Mouse (Mus musculus) stomach, embryonic 15.5 days (tissue): ENCODE data around the gene Il9. TPM values are rescaled to one million over a fixed set of nuclear protein-coding genes. Genes with fewer than 3 reads are reported as not detected.

Source experiments
- ATAC-seq: fragments of 200-750 bp; cut with Nextera tagmentation; 2 replicates; pipeline ENCODE4 v1.8.0; 2017; ENCODE audit warnings: low read depth, moderate number of reproducible peaks, moderate TSS enrichment; ENCODE audit not compliant: insufficient read depth, low FRiP score
- H3K27ac ChIP-seq: fragments of 300-500 bp; sonication (generic); 2 replicates; pipeline ENCODE4 v1.5.1; 2015; ENCODE audit warnings: mild to moderate bottlenecking, inconsistent platforms
- H3K27me3 ChIP-seq: fragments of 300-500 bp; sonication (generic); replicated peaks from 2 replicates; pipeline ENCODE4 v1.6.1; 2015; ENCODE audit warnings: inconsistent platforms
- H3K36me3 ChIP-seq: fragments of 300-500 bp; sonication (generic); 2 replicates; pipeline ENCODE4 v1.6.1; 2015; ENCODE audit warnings: inconsistent platforms
- H3K4me1 ChIP-seq: fragments of 300-500 bp; sonication (generic); 2 replicates; pipeline ENCODE4 v1.6.1; 2015; ENCODE audit warnings: inconsistent platforms
- H3K4me2 ChIP-seq: fragments of 300-500 bp; sonication (generic); 2 replicates; pipeline ENCODE4 v1.6.1; 2015; ENCODE audit warnings: mild to moderate bottlenecking, inconsistent platforms
- H3K4me3 ChIP-seq: fragments of 300-500 bp; sonication (generic); replicated peaks from 2 replicates; pipeline ENCODE4 v1.5.1; 2015; ENCODE audit warnings: inconsistent platforms
- H3K9ac ChIP-seq: fragments of 300-500 bp; sonication (generic); 2 replicates; pipeline ENCODE4 v1.6.1; 2015; ENCODE audit warnings: inconsistent platforms
- H3K9me3 ChIP-seq: fragments of 300-500 bp; sonication (generic); 2 replicates; pipeline ENCODE4 v1.6.1; 2016; ENCODE audit warnings: inconsistent platforms
- WGBS: fragments of 180-500 bp; shearing (Covaris S2); methylation state at CpG from one replicate; pipeline ENCODE4 v1.1.7; 2015; 5-methylcytosine and 5-hydroxymethylcytosine counted together
- polyA plus RNA-seq: library from polyadenylated mRNA; unstranded; fragments of >200 nt; fragmentation: Nextera tagmentation; extraction: Ambion mirVana; gene quantifications from 2 replicates; pipeline ENCODE4 v1.2.1, GENCODE M21; 2015

Il9 gene
- polyA plus RNA-seq = not detected in 2 replicates

GRCm38 (mm10) chr13:56482146-56482545 lies at the start of gene Il9:
Il9 (minus strand) TSS chr13:56482246.
- H3K9ac ChIP-seq = no peak within 1 kb of the TSS
- no peaks in the 10 kb centered on the region for H3K9me3 ChIP-seq
- no peak within 1 kb of the TSS for H3K4me2 ChIP-seq
- WGBS = 80% methylated on average over 3 of the region's 3 CpGs
- no peaks in the 10 kb centered on the region for H3K4me1 ChIP-seq
- H3K27ac ChIP-seq = no peak within 1 kb of the TSS
- H3K4me3 ChIP-seq = no peak within 1 kb of the TSS
- ATAC-seq = no peak
- H3K36me3 ChIP-seq = no peaks in the 10 kb centered on the region
- H3K27me3 ChIP-seq = no peaks in the 10 kb centered on the region

- no peak for ATAC-seq
- H3K27ac ChIP-seq = no peak overlapping the region
- H3K27me3 ChIP-seq = no peaks in the 10 kb centered on the region
- 50% methylated on average over 8 of the region's 8 CpGs for WGBS
- H3K4me1 ChIP-seq = no peaks in the 10 kb centered on the region
- no peaks in the 10 kb centered on the region for H3K9me3 ChIP-seq
- no peak overlapping the region for H3K4me2 ChIP-seq
- H3K4me3 ChIP-seq = no peak overlapping the region
- no peaks in the 10 kb centered on the region for H3K36me3 ChIP-seq
- H3K9ac ChIP-seq = no peak overlapping the region
Measured at GRCm38 (mm10) chr13:56529685-56530084, 47.6 kb upstream of the Il9 start.

- no peak overlapping the region for H3K9ac ChIP-seq
- no peaks in the 10 kb centered on the region for H3K4me1 ChIP-seq
- ATAC-seq = no peak
- no peak overlapping the region for H3K27ac ChIP-seq
- no peak overlapping the region for H3K4me3 ChIP-seq
- 64% methylated on average over 4 of the region's 4 CpGs for WGBS
- no peaks in the 10 kb centered on the region for H3K27me3 ChIP-seq
- no peak overlapping the region for H3K4me2 ChIP-seq
- no peaks in the 10 kb centered on the region for H3K9me3 ChIP-seq
- H3K36me3 ChIP-seq = no peaks in the 10 kb centered on the region
Measured at GRCm38 (mm10) chr13:56529031-56529430, 47.0 kb upstream of the Il9 start.

GRCm38 (mm10) chr13:56528281-56528680 lies 46.2 kb upstream of the Il9 start:
- Histone ChIP-seq H3K4me2 (no peak overlapping the region), H3K27ac (no peak overlapping the region), H3K9me3 (no peaks in the 10 kb centered on the region), H3K9ac (no peak overlapping the region), H3K4me1 (no peaks in the 10 kb centered on the region), H3K27me3 (no peaks in the 10 kb centered on the region), H3K4me3 (no peak overlapping the region), H3K36me3 (no peaks in the 10 kb centered on the region)
- no peak for ATAC-seq
- 89% methylated on average over 11 of the region's 11 CpGs for WGBS

GRCm38 (mm10) chr13:56527846-56528245 lies 45.8 kb upstream of the Il9 start:
- Histone ChIP-seq H3K27me3 (no peaks in the 10 kb centered on the region), H3K36me3 (no peaks in the 10 kb centered on the region), H3K27ac (no peak overlapping the region), H3K4me1 (no peaks in the 10 kb centered on the region), H3K4me2 (no peak overlapping the region), H3K9me3 (no peaks in the 10 kb centered on the region), H3K4me3 (no peak overlapping the region), H3K9ac (no peak overlapping the region)
- ATAC-seq = no peak
- 91% methylated on average over 7 of the region's 7 CpGs for WGBS

GRCm38 (mm10) chr13:56526871-56527270 lies 44.8 kb upstream of the Il9 start:
- WGBS = 68% methylated on average over 12 of the region's 12 CpGs
- H3K4me2 ChIP-seq = no peak overlapping the region

GRCm38 (mm10) chr13:56522821-56523167 lies 40.7 kb upstream of the Il9 start:
- H3K4me2 ChIP-seq = peak overlapping the region; percentile 88
- H3K27ac ChIP-seq = peak overlapping the region; percentile 49; the same call in 1 of the 2 replicates
- H3K4me1 ChIP-seq = no peaks in the 10 kb centered on the region
- peak overlapping the region; percentile 34; the same call in 1 of the 2 replicates for H3K9ac ChIP-seq
- no peaks in the 10 kb centered on the region for H3K27me3 ChIP-seq
- H3K36me3 ChIP-seq = no peaks in the 10 kb centered on the region
- ATAC-seq = no peak
- H3K9me3 ChIP-seq = no peaks in the 10 kb centered on the region
- peak overlapping the region; percentile 65 for H3K4me3 ChIP-seq
- 5% methylated on average over 8 of the region's 8 CpGs for WGBS

More at GRCm38 (mm10) chr13:56526871-56527270, 44.8 kb upstream of the Il9 start:
- no peak overlapping the region for H3K9ac ChIP-seq
- H3K4me3 ChIP-seq = no peak overlapping the region
- H3K27me3 ChIP-seq = no peaks in the 10 kb centered on the region
- ATAC-seq = no peak
- H3K36me3 ChIP-seq = no peaks in the 10 kb centered on the region
- H3K4me1 ChIP-seq = no peaks in the 10 kb centered on the region
- no peaks in the 10 kb centered on the region for H3K9me3 ChIP-seq
- no peak overlapping the region for H3K27ac ChIP-seq

GRCm38 (mm10) chr13:56522081-56522820 lies 40.2 kb upstream of the Il9 start, which contains the start of gene Fbxl21:
Fbxl21 (plus strand) TSS chr13:56522472.
- Histone ChIP-seq H3K27me3 (no peaks in the 10 kb centered on the region), H3K4me2 (peak within 1 kb of the TSS; percentile 88), H3K9me3 (no peaks in the 10 kb centered on the region), H3K4me1 (no peaks in the 10 kb centered on the region), H3K27ac (peak within 1 kb of the TSS; percentile 49), H3K36me3 (no peaks in the 10 kb centered on the region), H3K9ac (peak within 1 kb of the TSS; percentile 34; the same call in 1 of the 2 replicates), H3K4me3 (peak within 1 kb of the TSS; percentile 65)
- 1% methylated on average over 56 of the region's 56 CpGs for WGBS
- peak; percentile 99 for ATAC-seq

- H3K4me1 ChIP-seq = no peaks in the 10 kb centered on the region
- no peak overlapping the region for H3K27ac ChIP-seq
- H3K4me3 ChIP-seq = no peak overlapping the region
- H3K9ac ChIP-seq = no peak overlapping the region
- no peak for ATAC-seq
- no peaks in the 10 kb centered on the region for H3K9me3 ChIP-seq
- 52% methylated on average over 7 of the region's 7 CpGs for WGBS
- H3K27me3 ChIP-seq = no peaks in the 10 kb centered on the region
- H3K36me3 ChIP-seq = no peaks in the 10 kb centered on the region
- H3K4me2 ChIP-seq = no peak overlapping the region
Measured at GRCm38 (mm10) chr13:56516816-56517215, 34.8 kb upstream of the Il9 start.

GRCm38 (mm10) chr13:56516311-56516710 lies 34.3 kb upstream of the Il9 start:
- Histone ChIP-seq H3K4me1 (no peaks in the 10 kb centered on the region), H3K9ac (no peak overlapping the region), H3K4me3 (no peak overlapping the region), H3K36me3 (no peaks in the 10 kb centered on the region), H3K4me2 (no peak overlapping the region), H3K27me3 (no peaks in the 10 kb centered on the region), H3K27ac (no peak overlapping the region), H3K9me3 (no peaks in the 10 kb centered on the region)
- ATAC-seq = no peak
- 59% methylated on average over 4 of the region's 4 CpGs for WGBS

- H3K27me3 ChIP-seq = no peaks in the 10 kb centered on the region
- H3K9me3 ChIP-seq = no peaks in the 10 kb centered on the region
- H3K9ac ChIP-seq = no peak overlapping the region
- H3K36me3 ChIP-seq = no peaks in the 10 kb centered on the region
- ATAC-seq = no peak
- no peaks in the 10 kb centered on the region for H3K4me1 ChIP-seq
- no peak overlapping the region for H3K4me2 ChIP-seq
- no peak overlapping the region for H3K27ac ChIP-seq
- no peak overlapping the region for H3K4me3 ChIP-seq
Measured at GRCm38 (mm10) chr13:56513595-56513994, 31.5 kb upstream of the Il9 start.

GRCm38 (mm10) chr13:56509796-56510195 lies 27.8 kb upstream of the Il9 start:
- no peaks in the 10 kb centered on the region for H3K9me3 ChIP-seq
- H3K36me3 ChIP-seq = no peaks in the 10 kb centered on the region
- H3K4me1 ChIP-seq = no peaks in the 10 kb centered on the region
- no peak for ATAC-seq
- no peak overlapping the region for H3K9ac ChIP-seq
- H3K27ac ChIP-seq = no peak overlapping the region
- 78% methylated on average over 2 of the region's 2 CpGs for whole genome bisulfite sequencing
- no peaks in the 10 kb centered on the region for H3K27me3 ChIP-seq
- no peak overlapping the region for H3K4me3 ChIP-seq
- no peak overlapping the region for H3K4me2 ChIP-seq
